In the genomic region with DNA sequence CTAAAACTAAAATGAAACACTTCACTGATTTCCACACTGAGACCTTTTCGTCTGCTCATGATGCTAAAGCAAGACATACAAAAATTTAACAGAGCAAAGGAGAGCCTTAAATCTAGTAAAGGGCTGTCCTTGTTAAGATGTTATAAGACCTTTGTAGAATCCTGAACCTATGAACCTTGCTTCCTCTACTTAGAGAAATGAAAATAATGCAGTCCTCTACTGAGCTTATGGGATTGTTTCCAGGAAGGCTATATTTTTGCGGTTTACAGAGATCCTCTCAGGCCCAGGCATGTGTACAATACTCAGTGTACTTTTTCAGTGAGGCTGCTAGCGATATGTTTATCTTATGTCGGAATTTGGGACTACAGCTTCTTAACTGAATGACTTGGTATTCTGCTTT, we compare ENCODE assay signal across 26 mouse cellular contexts.
"Had no signal": no experiment of that assay in that cellular context is flagged by ENCODE, and none has a peak within 500 bp of the region (broad histone marks: within the 10 kb centered on the region; RNA-seq: fewer than 3 reads in every experiment).

No protein-coding gene starts in this region.

- H3K27me3 ChIP-seq: heart, embryonic 12.5 days; hindbrain, embryonic 12.5 days; intestine, embryonic 15.5 days; limb, embryonic 12.5 days; liver, embryonic 13.5 days; liver, embryonic 15.5 days had no signal

- H3K9ac ChIP-seq: heart, embryonic 12.5 days; hindbrain, embryonic 12.5 days; hindbrain, embryonic 14.5 days; intestine, embryonic 15.5 days; limb, embryonic 12.5 days; liver, embryonic 13.5 days; liver, embryonic 15.5 days; liver, postnatal 0 days had no signal

- H3K9me3 ChIP-seq: heart, embryonic 10.5 days; heart, embryonic 12.5 days; hindbrain, embryonic 10.5 days; hindbrain, embryonic 12.5 days; intestine, embryonic 15.5 days; limb, embryonic 12.5 days; liver, embryonic 13.5 days; liver, embryonic 15.5 days had no signal

- H3K4me2 ChIP-seq: heart, embryonic 12.5 days; hindbrain, embryonic 12.5 days; hindbrain, embryonic 14.5 days; intestine, embryonic 15.5 days; limb, embryonic 12.5 days; liver, embryonic 11.5 days; liver, embryonic 13.5 days; liver, embryonic 15.5 days had no signal

- H3K27ac ChIP-seq: gastrocnemius, adult 2 months; heart, embryonic 10.5 days; hindbrain, embryonic 10.5 days; hindbrain, embryonic 12.5 days; hindbrain, embryonic 14.5 days; intestine, embryonic 15.5 days; layer of hippocampus, adult 2 months; limb, embryonic 12.5 days; liver, embryonic 13.5 days; liver, embryonic 15.5 days had no signal

- H3K4me1 ChIP-seq: heart, embryonic 10.5 days; heart, embryonic 12.5 days; hindbrain, embryonic 10.5 days; hindbrain, embryonic 12.5 days; intestine, embryonic 15.5 days; liver, embryonic 13.5 days; liver, embryonic 15.5 days had no signal

- DNase-seq: gastrocnemius, adult 2 months; gastrocnemius, postnatal 10 days; gastrocnemius, postnatal 25 days; heart, adult 18-20 months; heart, postnatal 10 days; heart, postnatal 4 days; kidney, adult 18-20 months; kidney, adult 9 months; kidney, postnatal 36 days; left cerebral cortex, postnatal 4 days; liver; liver, embryonic 13.5 days; liver, postnatal 0 days had no signal

- H3K4me3 ChIP-seq: gastrocnemius, adult 2 months; heart, embryonic 10.5 days; heart, embryonic 12.5 days; hindbrain, embryonic 10.5 days; hindbrain, embryonic 12.5 days; intestine, embryonic 15.5 days; layer of hippocampus, adult 2 months; limb, embryonic 12.5 days; liver, embryonic 13.5 days; liver, embryonic 15.5 days had no signal

- ATAC-seq: hindbrain, embryonic 16.5 days; inflammation-experienced regulatory T-cells, adult 6 months; intestine, embryonic 15.5 days; intestine, postnatal 0 days; liver, postnatal 0 days had no signal

- H3K36me3 ChIP-seq: heart, embryonic 10.5 days; heart, embryonic 12.5 days; hindbrain, embryonic 10.5 days; hindbrain, embryonic 12.5 days; intestine, embryonic 15.5 days; limb, embryonic 12.5 days; liver, embryonic 13.5 days; liver, embryonic 15.5 days had no signal
